Mouse (Mus musculus) heart, postnatal 0 days (tissue): ENCODE data around the gene Stab2.

Source experiments
- CTCF ChIP-seq: IDR thresholded peaks from 2 replicates; pipeline ENCODE4 v1.5.1; 2016; ENCODE audit warnings: antibody characterized with exemption, control low read depth, low read depth
- EP300 ChIP-seq: IDR thresholded peaks from 2 replicates; pipeline ENCODE4 v1.6.1; 2016; ENCODE audit warnings: antibody characterized with exemption, low read depth

- TF ChIP-seq CTCF (no peak), EP300 (no peak)
Measured at GRCm38 (mm10) chr10:86821014-86821413, 186.8 kb downstream of the Stab2 start.
